Mouse (Mus musculus) embryonic facial prominence, embryonic 13.5 days (tissue): ENCODE measurements around the gene Dr1. TPM values are rescaled to one million over a fixed set of nuclear protein-coding genes. Genes with fewer than 3 reads are reported as not detected.
"Not testable (repeated sequence)": the region's sequence is repeated elsewhere in the genome, so short reads cannot be mapped to it uniquely, and the experiment has no call there.

ENCODE experiments used
- ATAC-seq: fragments of 200-750 bp; cut with Nextera tagmentation; 2 replicates; pipeline ENCODE4 v1.8.0; 2017; ENCODE audit warnings: low read depth; ENCODE audit not compliant: insufficient number of reproducible peaks, insufficient read depth, low FRiP score, low TSS enrichment
- H3K27ac ChIP-seq: fragments of 300-500 bp; sonication (generic); 2 replicates; pipeline ENCODE4 v1.5.1; 2015; ENCODE audit warnings: moderate library complexity, mild to moderate bottlenecking, inconsistent platforms
- H3K27me3 ChIP-seq: fragments of 300-500 bp; sonication (generic); 2 replicates; pipeline ENCODE4 v1.6.1; 2015; ENCODE audit warnings: mild to moderate bottlenecking, inconsistent platforms
- H3K36me3 ChIP-seq: fragments of 300-500 bp; sonication (generic); 2 replicates; pipeline ENCODE4 v1.6.1; 2015; ENCODE audit warnings: mild to moderate bottlenecking, inconsistent platforms
- H3K4me1 ChIP-seq: fragments of 300-500 bp; sonication (generic); 2 replicates; pipeline ENCODE4 v1.6.1; 2015; ENCODE audit warnings: inconsistent platforms
- H3K4me2 ChIP-seq: fragments of 300-500 bp; sonication (generic); 2 replicates; pipeline ENCODE4 v1.6.1; 2015; ENCODE audit warnings: moderate library complexity, mild to moderate bottlenecking, inconsistent platforms
- H3K4me3 ChIP-seq: fragments of 300-500 bp; sonication (generic); 2 replicates; pipeline ENCODE4 v1.5.1; 2015; ENCODE audit warnings: mild to moderate bottlenecking, inconsistent platforms
- H3K9ac ChIP-seq: fragments of 300-500 bp; sonication (generic); 2 replicates; pipeline ENCODE4 v1.6.1; 2015; ENCODE audit warnings: mild to moderate bottlenecking, inconsistent platforms
- H3K9me3 ChIP-seq: fragments of 300-500 bp; sonication (generic); 2 replicates; pipeline ENCODE4 v1.6.1; 2016; ENCODE audit warnings: inconsistent platforms
- WGBS: fragments of 180-500 bp; shearing (Covaris S2); methylation state at CpG from one replicate; pipeline ENCODE4 v1.1.7; 2015; ENCODE audit warnings: mixed read lengths; 5-methylcytosine and 5-hydroxymethylcytosine counted together
- polyA plus RNA-seq: library from polyadenylated mRNA; unstranded; fragments of >200 nt; fragmentation: Nextera tagmentation; extraction: Ambion mirVana; gene quantifications from 2 replicates; pipeline ENCODE4 v1.2.1, GENCODE M21; 2015

Dr1 gene
- polyA plus RNA-seq, 1 experiment from 2014 or later = 45.4 TPM

- H3K4me1 ChIP-seq = peaks cover 28% of the 10 kb centered on the region
- 42% methylated on average over 9 of the region's 9 CpGs for WGBS
- H3K9me3 ChIP-seq = no peaks in the 10 kb centered on the region
- no peak overlapping the region for H3K27ac ChIP-seq
- peaks cover 12% of the 10 kb centered on the region; the same call in 1 of the 2 replicates for H3K36me3 ChIP-seq
- no peak for ATAC-seq
- H3K27me3 ChIP-seq = no peaks in the 10 kb centered on the region
- peak overlapping the region; percentile 96 for H3K4me3 ChIP-seq
- peak overlapping the region; percentile 97 for H3K9ac ChIP-seq
- peak overlapping the region; percentile 91 for H3K4me2 ChIP-seq
Observed at GRCm38 (mm10) chr5:108270415-108270814, 1.7 kb downstream of the Dr1 start.

- not testable (repeated sequence) for H3K9me3 ChIP-seq, ATAC-seq, H3K27ac ChIP-seq, H3K9ac ChIP-seq, H3K27me3 ChIP-seq
- H3K4me1 ChIP-seq = peaks cover 28% of the 10 kb centered on the region
- peak overlapping the region; percentile 24; the same call in 1 of the 2 replicates for H3K4me3 ChIP-seq
- 94% methylated on average over 6 of the region's 6 CpGs for WGBS
- H3K4me2 ChIP-seq = peak overlapping the region; percentile 91
- H3K36me3 ChIP-seq = peaks cover 15% of the 10 kb centered on the region
Observed at GRCm38 (mm10) chr5:108271345-108271744, 2.6 kb downstream of the Dr1 start.

GRCm38 (mm10) chr5:108286957-108287356, 18.3 kb downstream of the Dr1 start:
- ATAC-seq = no peak
- no peaks in the 10 kb centered on the region for H3K27me3 ChIP-seq
- H3K27ac ChIP-seq = no peak overlapping the region
- H3K4me3 ChIP-seq = no peak overlapping the region
- H3K36me3 ChIP-seq = no peaks in the 10 kb centered on the region
- WGBS = 88% methylated on average over 2 of the region's 2 CpGs
- no peak overlapping the region for H3K9ac ChIP-seq
- H3K4me1 ChIP-seq = no peaks in the 10 kb centered on the region
- no peaks in the 10 kb centered on the region; the same call in 1 of the 2 replicates for H3K9me3 ChIP-seq
- H3K4me2 ChIP-seq = no peak overlapping the region

GRCm38 (mm10) chr5:108301567-108301966, 32.9 kb downstream of the Dr1 start:
- ATAC-seq = no peak
- no peak overlapping the region for H3K4me2 ChIP-seq
- no peak overlapping the region for H3K9ac ChIP-seq
- no peaks in the 10 kb centered on the region for H3K4me1 ChIP-seq
- H3K27me3 ChIP-seq = no peaks in the 10 kb centered on the region
- no peak overlapping the region for H3K27ac ChIP-seq
- H3K9me3 ChIP-seq = no peaks in the 10 kb centered on the region
- H3K4me3 ChIP-seq = no peak overlapping the region
- 65% methylated on average over 3 of the region's 3 CpGs for WGBS
- H3K36me3 ChIP-seq = no peaks in the 10 kb centered on the region

- H3K27ac ChIP-seq = peak within 1 kb of the TSS; percentile 76; the same call in 1 of the 2 replicates
- WGBS = under 1% methylated on average over 57 of the region's 57 CpGs
- H3K36me3 ChIP-seq = no peaks in the 10 kb centered on the region
- no peaks in the 10 kb centered on the region for H3K27me3 ChIP-seq
- H3K4me1 ChIP-seq = peaks cover 6% of the 10 kb centered on the region
- H3K4me3 ChIP-seq = peak within 1 kb of the TSS; percentile 77
- no peaks in the 10 kb centered on the region for H3K9me3 ChIP-seq
- peak within 1 kb of the TSS; percentile 87 for H3K9ac ChIP-seq
- H3K4me2 ChIP-seq = peak within 1 kb of the TSS; percentile 84
- ATAC-seq = peak; percentile 91
Observed at GRCm38 (mm10) chr5:108312224-108313064, 43.7 kb downstream of the Dr1 start, which contains the start of gene Pigg. Gene Pigg (plus strand): TSS chr5:108312609.

GRCm38 (mm10) chr5:108313065-108313860, 44.6 kb downstream of the Dr1 start:
- no peaks in the 10 kb centered on the region for H3K36me3 ChIP-seq
- H3K4me3 ChIP-seq = peak overlapping the region; percentile 77
- ATAC-seq = no peak
- H3K27me3 ChIP-seq = no peaks in the 10 kb centered on the region
- H3K9ac ChIP-seq = peak overlapping the region; percentile 87
- no peaks in the 10 kb centered on the region for H3K9me3 ChIP-seq
- WGBS = 6% methylated on average over 16 of the region's 16 CpGs
- H3K27ac ChIP-seq = no peak overlapping the region; the same call in 1 of the 2 replicates
- peaks cover 6% of the 10 kb centered on the region for H3K4me1 ChIP-seq
- peak overlapping the region; percentile 84 for H3K4me2 ChIP-seq

Other genes starting within 250 kb of the Dr1 start
- 119 and 128 TPM in 2 replicates for gene Mtf2, start 203.2 kb upstream of the Dr1 start, polyA plus RNA-seq
- gene Tmed5, start 136.3 kb upstream of the Dr1 start, polyA plus RNA-seq = 28.1 and 30.4 TPM in 2 replicates
- 10.8 and 11.1 TPM in 2 replicates for gene Ccdc18, start 136.0 kb upstream of the Dr1 start, polyA plus RNA-seq
- 5.0 and 5.4 TPM in 2 replicates for gene Pigg, start 43.7 kb downstream of the Dr1 start, polyA plus RNA-seq
- gene Gm42517, start 99.0 kb downstream of the Dr1 start, polyA plus RNA-seq = 0.11 TPM in 1 of 2 replicates, not detected in the other
- 0.36 and 0.62 TPM in 2 replicates for gene Pde6b, start 119.5 kb downstream of the Dr1 start, polyA plus RNA-seq
- 451 and 456 TPM in 2 replicates for gene Atp5k, start 165.6 kb downstream of the Dr1 start, polyA plus RNA-seq
- 0.13 and 0.74 TPM in 2 replicates for gene Mfsd7a, start 180.0 kb downstream of the Dr1 start, polyA plus RNA-seq
- gene Pcgf3, start 192.3 kb downstream of the Dr1 start, polyA plus RNA-seq = 22.8 and 30.4 TPM in 2 replicates